Mouse (Mus musculus) c-Kit-positive CD71-positive TER-119-negative erythroid progenitor cells, embryonic 14.5 days (primary cell): ENCODE results near the gene Rpl38.

Experiments used
- DNase-seq: peaks from one replicate; pipeline ENCODE4 v3.0.0-alpha.2; 2013; ENCODE audit warnings: low read depth

The Rpl38 gene

DNA sequence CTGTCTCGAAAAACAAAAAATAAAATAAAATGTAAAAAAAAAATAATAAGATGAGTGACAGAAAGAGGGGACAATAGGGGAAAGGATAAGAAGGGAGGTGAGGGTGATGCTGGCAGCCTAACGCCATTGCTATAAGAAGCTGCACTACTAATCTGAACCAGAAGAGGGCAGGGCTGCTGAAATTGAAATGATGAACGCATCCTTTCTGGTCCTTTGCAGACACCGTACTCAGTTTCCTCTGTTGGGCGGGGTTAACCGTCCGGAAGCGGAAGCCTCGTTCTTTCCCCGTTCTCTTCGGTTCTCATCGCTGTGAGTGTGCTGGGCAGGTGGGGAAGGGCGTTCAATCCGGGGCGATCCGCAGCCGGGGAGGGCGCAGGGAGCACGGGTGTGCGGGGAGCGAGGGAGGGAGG lies at the start of gene Rpl38:
Rpl38 (plus strand) TSS at position 224 of the 410 bp plus-strand sequence.
- peak; percentile 95 for DNase-seq

DNA sequence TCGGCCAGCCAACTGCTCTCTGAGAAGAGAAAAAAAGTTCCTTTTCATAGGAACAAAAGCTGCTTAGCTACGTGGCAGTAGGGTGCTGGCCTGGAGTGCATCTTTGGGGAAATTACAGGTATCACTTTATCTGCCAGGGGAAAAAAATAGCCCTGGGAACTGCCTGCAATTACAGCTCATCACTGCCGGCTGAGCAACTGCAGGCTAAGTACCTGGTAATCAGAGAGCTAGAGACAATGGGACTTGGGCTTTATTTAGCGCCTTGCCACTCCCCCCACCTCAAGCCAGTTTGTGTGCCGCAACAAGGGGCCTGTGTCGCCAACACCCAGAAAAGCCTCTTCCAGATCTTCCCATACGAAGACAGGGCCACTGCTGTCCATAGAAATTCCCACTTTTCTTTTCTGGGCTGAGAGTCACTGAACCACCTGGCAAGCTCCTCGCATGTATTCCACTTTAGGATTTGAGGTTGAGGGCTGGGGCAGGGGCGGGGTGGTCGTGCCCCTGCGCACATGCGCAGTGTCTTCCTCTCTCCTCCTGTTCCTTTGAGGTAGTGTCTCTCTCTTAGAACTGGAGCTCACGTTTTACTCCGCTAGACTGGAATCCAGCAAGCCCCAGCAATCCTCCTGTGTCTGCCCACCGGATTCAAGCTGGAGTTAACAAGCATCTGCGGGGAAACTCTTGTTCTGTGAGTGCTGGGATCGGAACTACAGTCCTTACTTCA lies 49.5 kb upstream of the Rpl38 start:
- DNase-seq: no peak

DNA sequence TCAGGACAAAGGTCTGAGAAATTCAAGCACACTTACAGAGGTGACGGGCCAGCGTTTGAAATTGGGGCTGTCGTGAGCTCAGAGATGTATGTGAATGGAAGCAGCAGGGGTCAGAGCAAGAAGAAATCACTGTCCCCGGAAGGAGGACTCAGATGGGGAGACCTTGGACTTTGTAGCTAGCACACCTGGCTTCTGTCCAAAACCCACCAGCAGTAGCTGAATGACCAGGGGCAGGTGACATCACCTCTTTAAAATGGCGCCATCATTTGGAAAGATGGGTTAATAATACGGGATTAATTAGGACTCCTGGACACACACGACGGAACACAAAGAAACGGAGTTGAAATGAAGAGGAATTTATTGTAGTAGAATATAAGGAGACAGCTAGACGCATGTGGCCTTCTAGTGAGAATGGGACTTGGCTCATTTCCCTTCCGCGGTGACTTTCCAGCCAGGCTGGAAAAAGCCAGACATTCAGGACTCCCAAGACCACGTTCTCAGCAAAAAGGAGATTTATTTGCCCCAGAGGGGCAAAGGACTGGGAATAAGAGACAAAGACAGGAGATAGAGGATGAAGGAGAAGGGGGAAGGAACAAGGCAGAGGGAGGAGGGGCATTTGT lies 42.1 kb upstream of the Rpl38 start:
- no peak for DNase-seq

DNA sequence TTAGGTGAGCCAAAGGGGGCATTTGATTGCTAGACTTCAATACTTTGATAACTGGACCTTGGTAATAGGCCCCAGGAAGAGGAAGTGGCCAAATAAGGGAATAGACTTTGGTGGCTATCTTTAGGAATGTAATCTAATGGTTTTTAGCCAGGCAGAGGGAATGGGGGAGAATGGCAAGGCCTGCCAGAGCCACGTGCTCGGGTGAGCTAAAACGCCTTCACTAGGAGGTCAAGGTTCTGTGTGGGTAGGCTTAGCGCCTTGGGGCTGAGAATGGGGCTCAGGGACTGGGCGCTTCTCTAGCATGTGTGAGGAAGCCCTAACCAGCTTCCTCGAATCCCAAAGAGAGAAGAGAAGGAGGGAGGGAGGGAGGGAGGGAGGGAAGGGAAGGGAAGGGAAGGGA lies 41.3 kb upstream of the Rpl38 start:
- no peak for DNase-seq

DNA sequence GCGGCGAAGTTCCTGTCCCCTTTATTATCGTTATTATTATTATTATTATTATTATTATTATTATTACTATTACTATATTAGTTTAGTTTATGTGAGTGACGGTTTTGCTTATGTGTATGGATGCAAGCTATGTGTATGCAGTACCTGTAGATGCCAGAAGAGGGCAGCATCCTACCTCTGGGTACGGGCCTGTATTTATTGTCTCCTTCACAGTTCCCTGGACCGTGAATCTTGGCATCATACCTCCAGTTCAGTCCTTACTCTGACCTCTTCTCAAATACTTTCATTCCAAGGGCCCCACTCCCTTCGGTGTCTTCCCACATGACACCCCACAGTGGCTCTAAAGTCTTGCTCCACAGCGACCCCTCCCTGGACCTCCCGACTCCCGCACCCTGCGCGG lies 40.3 kb upstream of the Rpl38 start:
- no peak for DNase-seq

DNA sequence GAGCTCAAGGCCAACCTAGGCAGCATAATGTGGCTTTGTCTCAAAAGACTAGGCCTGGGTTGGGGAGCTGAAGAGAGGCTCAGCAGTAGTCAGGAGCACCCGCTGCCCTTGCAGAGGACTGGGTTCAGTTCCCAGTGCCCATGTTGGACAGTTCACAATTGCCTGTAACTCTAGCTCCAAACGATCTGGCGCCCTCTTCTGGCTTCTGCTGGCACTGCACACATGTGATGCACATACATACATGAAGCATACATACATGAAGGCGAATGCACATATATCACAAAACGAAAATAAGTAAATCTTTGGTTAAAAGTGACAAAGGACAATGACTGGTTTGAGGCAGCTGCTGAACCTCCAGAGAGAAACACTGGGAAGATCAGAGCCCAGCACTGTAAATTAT lies 38.3 kb upstream of the Rpl38 start:
- no peak for DNase-seq

DNA sequence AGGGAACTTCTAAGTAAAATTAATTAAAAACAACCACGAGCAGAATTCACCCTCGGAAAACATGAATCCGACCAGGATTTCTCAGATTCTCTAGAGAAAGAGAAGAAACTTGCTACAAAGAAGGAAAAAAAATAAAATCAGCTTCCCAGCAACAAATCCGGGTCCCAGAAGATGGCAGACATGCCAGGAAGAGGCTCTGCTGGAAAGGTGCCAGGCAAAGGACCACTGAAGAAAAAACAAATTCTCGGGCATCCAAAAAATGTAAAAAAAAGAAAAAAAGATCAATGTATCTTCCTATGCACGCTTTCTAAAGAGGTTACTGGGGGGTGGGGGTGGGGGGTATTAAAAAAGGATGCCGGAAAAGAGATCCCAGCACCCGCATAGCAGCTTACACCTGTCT lies 36.1 kb upstream of the Rpl38 start:
- DNase-seq: no peak

DNA sequence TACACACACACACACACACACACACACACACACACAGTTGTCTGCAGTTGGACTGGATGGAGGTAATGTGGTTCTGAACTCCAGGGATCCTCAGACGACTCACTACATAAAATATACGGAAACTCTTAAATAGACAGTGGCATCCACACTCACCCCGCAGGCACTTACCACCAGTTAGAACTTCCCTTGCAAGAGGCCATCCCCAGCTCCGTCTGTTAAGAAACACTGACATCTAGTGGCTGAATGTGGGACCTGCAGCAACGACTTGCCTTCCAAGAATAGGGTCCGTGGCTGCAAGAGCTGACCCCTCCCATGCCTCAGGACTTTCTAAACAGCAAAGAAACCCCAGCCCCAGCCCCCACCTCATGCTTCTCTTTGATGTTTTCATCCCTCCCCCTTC lies 32.0 kb upstream of the Rpl38 start:
- DNase-seq: peak; percentile 46

DNA sequence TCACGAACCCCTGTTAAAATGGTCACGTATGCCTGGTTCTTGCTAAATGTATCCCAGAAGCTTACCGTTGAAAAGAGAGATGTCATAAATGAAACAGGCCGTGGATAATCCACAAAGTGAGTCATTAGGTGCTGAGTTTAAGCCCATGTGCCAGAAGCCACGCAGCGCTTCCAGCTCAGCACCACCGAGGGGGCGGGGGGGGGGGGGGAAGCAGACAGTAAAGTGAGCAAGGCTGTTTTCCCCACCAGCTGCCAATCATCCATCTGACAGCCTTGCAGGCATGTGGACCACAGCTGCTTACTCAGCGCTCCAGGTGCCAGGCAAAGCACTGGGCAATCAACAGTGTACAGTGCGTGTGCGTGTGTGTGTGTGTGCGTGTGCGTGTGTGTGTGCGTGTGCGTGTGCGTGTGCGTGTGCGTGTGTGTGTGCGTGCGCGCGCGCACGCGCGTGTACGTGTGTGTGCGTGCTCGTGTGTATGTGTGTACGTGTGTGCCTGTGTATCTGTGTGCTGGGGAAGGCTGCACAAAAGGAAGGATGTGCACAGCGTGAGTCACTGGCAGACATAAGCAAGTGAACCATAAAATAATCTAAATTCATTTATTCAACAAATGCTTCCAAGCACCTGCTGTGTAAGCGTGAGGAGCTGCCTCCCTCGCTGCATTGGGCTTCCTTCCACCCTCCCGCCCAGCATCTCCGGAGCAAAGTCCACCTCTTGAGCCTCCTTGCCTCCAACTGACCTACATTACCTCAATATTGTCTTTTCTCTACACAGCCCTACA lies 31.4 kb upstream of the Rpl38 start:
- DNase-seq: no peak

DNA sequence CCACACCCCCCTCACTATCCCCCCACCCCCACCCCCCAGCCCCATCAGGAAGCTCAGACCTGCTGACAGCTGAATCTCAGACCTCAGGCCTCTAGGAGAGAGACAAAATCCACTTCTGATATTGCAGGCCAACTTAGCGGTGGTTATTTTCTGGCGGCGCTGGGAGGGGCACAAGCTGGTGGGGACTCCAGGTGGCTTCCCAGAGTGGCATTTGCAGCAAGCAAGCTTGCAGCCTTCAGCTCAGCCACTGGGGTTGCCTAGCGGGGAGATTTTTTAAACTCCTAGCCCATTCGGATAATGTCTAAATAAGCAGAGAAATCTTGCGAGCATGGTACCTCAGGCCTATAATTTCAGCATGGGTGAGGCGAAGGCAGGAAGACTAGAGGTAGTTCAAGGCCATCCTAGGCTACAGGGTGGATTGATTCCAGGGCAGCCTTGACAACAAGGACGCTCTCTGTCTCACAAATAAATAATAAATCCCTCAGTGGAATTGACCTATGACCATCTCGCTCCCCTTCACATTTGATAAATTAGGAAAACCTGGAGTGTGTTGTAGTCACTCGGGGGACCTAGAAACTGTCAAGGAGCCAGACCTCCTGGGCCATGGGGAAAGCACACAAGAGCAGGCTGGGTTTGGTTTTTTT lies 29.6 kb upstream of the Rpl38 start:
- DNase-seq: no peak

DNA sequence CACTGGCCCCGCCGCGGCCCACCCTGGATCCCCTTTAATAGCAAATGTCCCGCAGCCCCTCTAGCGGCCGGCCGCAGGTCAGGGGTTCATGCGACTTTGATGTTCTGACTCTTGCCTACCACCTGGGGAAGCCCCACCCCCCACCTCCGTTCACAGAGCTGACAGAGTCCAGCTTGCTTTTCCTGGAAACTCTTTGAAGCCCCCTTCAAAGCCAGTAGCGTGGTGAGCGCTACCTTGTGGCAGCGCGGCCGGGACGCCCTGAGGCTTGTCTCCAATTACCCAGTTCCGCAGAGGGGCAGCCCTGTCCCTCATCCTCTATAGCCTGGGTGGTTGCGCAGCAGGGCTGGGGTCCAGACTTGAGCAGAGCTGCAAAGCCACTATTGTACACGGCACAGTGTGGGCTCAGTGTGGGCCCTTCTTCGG lies 28.6 kb upstream of the Rpl38 start:
- no peak for DNase-seq

DNA sequence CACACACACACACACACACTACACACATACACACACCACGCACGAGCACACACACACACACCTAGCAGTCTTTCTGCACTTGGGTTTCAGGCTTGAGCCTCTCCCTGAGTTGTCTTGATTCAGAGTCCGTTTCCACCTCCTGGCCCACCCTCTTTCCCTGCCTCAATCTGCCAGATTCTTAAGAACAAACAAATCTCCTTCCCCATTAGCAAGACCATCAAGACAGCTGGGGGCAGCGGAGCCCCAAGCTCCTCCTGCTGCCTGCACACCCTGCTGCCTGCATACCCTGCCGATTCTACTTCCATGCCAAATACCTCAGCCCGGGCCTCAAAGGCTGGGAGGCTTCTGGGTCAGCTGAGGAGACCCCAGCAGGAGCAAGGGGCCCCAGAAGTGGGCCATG lies 27.7 kb upstream of the Rpl38 start:
- DNase-seq: no peak

DNA sequence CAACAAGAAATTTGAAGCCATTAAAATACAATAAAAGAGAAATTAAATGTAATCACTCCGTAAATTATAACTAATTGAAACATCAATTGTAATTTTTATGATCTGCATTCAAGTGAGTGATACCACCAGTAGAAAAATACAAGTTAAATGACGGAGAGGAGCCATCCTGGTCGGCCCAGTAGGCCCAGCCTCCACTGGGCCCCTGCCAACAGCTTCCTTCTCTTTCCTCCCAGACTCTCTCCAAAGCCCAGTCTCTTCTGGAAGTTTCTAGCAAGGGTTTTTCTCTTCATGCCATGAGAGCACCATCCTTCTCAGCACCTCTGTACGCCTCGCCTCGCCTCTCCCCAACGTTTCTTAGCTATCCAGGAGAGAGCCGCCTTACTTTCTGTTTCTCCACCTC lies 27.2 kb upstream of the Rpl38 start:
- no peak for DNase-seq

DNA sequence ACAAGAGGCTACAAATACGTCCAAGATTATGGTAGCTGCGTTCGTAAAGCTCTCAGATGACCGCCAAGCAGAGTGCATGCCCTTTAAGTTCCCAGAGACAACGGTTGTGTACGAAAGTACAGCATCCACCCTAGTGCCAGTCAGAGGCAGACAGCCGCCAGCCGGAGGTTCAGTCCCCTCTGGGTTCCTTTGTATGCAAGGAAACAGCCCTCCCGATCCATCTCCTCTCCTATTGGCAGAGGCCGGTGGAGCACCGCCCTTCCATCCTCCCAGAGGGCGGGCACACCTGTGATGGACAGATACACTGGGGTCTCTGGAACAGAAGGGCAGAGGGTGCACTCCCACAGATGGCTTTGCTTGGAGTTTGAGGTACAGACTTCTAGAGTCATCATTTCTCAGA lies 26.1 kb upstream of the Rpl38 start:
- DNase-seq: no peak

DNA sequence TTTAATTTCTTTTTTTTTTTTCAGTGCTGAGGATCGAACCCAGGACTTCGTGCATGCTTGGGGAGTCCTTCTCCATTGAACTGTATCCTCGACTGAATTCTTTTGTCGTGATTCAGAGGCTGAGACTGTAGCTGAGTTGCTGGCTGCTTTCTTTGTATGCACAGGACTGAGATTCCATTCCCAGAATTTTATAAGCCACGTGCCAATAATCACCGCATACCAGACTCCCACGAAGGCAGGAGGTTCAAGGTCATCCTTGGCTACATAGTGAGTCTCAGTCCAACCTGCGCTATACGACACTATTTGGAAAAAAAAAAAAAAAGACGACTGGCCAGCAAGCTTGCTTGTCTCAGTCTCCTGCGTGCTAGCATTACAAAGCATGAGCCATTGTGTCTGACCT lies 25.4 kb upstream of the Rpl38 start:
- DNase-seq: no peak

DNA sequence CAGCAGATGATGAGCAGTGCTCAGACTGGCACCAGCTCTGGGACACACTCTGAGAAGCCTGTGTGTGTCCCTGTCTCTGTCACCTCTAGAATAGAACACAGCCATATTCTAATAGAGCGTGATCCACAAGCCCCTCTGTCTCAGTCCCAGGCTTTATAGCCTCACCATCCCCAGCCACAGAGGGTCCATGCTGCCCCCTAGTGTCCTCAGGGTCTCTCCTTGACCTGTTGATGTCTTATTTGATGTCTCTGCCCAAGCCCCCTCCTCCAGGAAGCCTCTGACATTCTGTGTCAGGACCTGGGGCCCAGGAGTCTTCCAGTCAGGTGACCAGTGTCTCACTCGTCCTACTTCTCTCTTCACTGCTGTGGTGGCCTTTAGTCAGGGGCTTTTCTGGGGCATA lies 24.2 kb upstream of the Rpl38 start:
- DNase-seq: no peak

DNA sequence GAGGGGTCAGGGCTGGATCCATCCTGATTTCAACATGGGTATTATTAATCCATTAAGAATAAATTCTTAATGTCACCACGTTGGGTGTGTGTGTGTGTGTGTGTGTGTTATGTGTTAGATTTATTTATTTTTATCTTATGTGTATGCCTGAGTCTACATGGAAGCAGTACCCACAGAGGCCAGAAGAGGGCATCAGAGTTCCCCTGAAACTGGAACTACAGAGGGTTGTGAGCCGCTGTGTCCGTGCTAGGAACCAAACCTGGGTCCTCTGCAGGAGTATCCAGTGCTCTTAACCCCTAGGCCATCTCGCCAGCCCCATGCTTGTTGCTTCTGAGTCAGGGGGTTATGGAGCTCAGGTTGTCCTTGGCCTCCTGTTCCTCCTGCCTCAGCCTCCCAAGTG lies 18.8 kb upstream of the Rpl38 start:
- no peak for DNase-seq

DNA sequence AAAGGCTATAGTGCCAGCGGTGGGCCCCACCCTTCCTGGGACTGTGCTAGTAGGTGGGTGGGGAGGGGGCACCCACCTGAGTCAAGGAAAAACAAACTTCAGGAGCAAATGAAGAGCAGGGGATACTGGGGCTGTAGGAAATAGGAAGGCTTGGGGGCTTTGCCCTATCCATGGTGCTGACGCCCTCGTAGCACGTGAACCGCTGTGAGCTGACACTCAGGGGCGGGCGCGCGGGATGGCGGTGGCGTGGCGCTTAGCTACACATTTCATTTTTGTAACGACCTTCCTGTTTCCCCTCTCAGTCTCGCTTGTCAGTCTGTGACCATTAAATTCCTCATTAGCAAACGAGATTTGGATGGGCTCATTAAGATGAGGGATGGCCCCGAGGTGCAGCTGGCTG lies 15.8 kb upstream of the Rpl38 start:
- no peak for DNase-seq

DNA sequence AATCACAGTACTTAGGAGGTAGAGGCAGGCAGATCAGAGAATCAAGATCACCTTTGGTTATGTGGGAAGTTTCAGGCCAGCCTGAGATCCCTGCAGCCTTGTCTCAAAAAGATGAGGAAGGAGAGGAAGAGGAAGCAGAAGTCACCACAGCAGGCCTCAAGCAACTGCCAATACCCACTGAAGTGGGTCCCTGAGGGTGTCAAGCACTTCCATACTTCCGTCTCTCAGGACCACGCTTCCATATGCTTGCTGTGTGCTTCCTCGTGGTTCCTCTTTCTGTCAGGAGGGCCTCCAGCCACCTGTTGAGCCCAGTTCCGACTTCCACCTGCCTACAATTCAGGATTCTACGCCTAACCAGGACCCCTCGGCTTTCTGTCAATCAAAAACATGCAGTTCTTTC lies 14.7 kb upstream of the Rpl38 start:
- DNase-seq: no peak

DNA sequence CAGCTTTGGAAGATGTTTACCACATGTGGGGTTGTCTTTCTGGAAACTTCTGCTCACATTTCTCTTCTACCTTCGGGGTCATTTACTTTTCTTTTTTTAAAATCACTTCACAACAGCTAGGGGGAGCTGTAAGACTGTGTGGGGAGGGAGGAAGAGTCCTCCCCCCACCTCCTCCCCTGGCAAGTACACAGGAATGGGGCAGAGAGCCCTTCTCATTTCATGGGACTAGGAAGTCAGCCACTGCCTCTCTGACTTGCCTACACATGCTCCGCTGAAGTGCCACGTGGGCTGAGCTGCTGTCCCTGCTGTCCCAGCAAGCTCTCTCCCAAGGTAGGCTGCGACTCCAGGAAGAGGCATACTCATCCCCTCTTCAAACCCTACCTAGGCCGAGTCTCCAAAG lies 13.8 kb upstream of the Rpl38 start:
- no peak for DNase-seq

DNA sequence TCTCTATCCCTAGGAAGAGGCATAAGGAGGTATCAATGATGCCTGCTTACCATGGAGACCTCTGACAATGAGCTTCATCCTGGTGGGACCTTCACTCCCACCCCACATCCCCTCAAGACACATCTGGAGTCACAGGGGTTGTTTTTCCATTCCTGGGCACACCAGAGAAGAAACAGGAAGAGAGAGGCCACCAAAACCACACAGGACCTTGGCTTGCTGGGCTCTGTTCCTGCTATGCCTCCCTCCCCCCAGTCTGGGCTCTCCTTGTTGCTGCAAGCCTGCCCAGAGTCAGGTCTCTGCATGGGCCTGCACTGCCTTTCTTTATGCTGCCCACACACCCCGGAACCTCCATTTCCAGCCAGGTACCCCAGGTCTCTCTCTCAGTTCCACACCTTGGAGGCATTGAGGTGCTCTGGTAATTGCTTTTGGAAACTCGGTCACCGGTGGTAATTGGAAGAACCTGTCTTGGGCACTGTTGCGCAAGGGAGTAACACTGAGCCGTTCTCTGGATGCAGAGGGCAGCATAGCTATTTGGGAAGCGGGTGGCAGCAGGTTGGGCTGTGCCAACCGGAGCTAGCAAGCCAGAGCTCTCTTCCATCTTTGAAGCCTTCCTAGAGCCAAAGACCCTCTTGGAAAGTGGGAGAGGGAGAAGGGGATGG lies 12.8 kb upstream of the Rpl38 start:
- DNase-seq: no peak

DNA sequence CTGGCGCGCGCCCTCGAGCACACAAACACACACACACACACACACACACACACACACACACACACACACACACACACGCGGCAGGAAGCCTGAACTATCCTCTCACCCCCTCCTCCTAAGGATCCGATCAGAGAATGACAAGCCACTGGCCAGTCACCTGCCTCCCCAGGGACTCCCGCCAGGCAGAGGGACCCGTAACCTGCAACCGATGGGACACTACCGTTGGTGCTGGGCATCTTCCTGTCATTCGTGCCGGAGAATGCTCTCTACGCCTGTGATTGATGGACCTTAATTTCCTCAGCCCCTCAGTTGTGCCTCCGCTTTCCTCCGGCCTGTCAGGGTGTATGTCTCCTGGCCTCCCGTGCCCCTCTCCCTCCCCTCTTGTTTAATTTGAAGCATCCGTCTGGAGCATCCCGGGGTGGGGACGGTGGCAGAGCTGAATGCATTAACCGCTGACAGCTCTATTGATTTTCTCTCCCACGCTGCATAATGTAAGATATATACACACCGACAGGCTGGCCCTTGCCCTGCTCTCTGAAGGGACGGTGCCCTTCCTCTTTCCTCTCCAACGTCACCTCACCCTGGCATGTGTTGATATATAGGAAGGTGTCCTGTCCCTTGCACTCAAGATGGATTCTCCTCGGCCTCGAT lies 11.2 kb upstream of the Rpl38 start:
- no peak for DNase-seq
